Mouse (Mus musculus) kidney, postnatal 10 days (tissue): ENCODE results near the gene Gm5426.
A peak's percentile ranks its signal among the peaks of the same experiment; 100 is the strongest.
"Not testable (repeated sequence)": the region's sequence is repeated elsewhere in the genome, so short reads cannot be mapped to it uniquely, and the experiment has no call there.

ENCODE experiments used
- DNase-seq: peaks from one replicate; pipeline ENCODE4 v3.0.0; 2021; ENCODE audit warnings: mixed read lengths

The Gm5426 gene

GRCm38 (mm10) chr10:96139274-96139673, 2.9 kb downstream of the Gm5426 start:
- not testable (repeated sequence) for DNase-seq

DNA sequence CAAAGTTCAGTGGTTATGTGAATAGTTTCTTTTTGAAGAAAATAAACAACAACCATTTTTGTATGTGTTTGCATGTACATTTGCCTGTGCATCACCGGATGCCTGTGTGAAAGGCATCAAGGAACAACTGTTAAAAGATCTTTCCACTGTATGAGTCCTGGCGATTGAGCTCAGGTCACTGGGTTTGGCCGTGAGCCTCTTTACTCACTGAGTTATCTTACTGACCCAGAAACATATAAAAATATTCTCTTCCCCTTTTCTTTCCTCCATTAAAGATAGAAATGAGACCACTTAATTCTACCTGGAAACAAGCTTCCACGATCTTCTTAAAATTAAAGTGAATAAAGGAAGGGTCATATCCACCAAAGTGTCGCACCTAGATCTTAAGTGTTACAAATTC, 10.2 kb downstream of the Gm5426 start:
- no peak for DNase-seq

DNA sequence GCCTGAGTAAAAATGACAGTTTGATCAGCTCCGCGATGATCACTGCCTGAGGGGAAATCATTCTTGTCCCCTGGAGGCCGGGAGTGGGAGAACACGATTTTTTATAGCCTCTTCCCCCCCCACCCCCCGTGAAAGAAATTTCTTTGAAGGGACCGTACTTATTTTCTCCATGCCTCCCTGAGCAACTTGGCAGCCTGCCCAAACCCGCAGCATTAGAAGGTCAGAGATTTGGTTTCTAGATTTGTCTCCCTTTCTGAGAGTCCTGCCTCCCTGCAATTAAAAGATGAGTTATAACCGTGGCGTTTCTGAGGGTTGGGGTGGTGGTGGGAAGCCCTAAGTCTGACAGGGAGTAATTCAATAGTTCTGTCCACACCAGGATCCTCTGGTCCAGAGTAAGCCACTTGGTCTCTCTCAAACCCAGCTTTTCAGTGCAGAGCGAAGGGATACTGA, 11.9 kb downstream of the Gm5426 start:
- DNase-seq, result peak; percentile 88

GRCm38 (mm10) chr10:96150401-96151116, 14.2 kb downstream of the Gm5426 start:
- peak; percentile 16 for DNase-seq

- DNase-seq, result no peak
Observed at GRCm38 (mm10) chr10:96153315-96153714, 16.9 kb downstream of the Gm5426 start.

- DNase-seq, result no peak
Observed at GRCm38 (mm10) chr10:96162975-96163706, 26.7 kb downstream of the Gm5426 start.

DNA sequence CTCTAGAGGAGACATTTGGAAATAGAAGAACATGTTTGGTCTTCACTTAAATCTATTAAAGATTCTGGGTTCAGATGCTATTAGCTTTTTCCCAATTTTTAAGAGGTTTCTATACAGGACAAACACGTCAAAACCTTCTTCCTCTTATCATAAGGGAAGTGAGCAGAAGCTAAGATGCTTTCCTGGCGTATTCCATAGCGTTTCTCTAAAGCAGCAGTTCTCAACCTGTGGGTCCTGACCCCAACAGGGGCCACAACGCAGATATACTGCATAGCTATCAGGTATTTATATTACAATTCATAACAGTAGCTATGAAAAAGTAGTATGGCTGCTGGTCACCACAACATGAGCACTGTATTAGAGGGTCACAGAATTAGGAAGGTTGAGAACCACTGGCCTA, 27.4 kb downstream of the Gm5426 start:
- DNase-seq, result no peak

DNA sequence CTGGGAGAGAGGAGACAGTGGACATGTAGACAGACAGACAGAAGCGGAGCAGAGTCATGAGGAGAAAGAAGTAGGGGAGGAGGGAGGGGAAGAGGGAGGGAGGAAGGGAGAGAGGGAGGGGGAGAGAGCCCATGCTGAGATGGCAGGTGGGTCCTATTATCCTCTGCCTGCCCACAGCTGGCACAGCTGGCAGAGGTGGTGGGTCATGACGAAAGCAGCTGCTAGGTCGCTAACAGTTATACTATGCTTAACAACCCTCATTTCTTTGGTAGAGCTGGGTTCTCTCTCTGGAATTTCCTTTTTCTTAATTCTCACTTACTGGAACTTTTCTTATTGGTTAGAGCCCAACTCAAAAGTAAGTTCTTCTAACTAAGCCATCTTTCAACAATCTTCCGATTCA, 28.9 kb downstream of the Gm5426 start:
- no peak for DNase-seq

- no peak for DNase-seq
Observed at GRCm38 (mm10) chr10:96168998-96169397, 32.6 kb downstream of the Gm5426 start.

- DNase-seq, result no peak
Observed at GRCm38 (mm10) chr10:96171546-96171945, 35.1 kb downstream of the Gm5426 start.

GRCm38 (mm10) chr10:96172964-96173363, 36.6 kb downstream of the Gm5426 start:
- DNase-seq, result no peak

GRCm38 (mm10) chr10:96173771-96174170, 37.4 kb downstream of the Gm5426 start:
- DNase-seq, result no peak

DNA sequence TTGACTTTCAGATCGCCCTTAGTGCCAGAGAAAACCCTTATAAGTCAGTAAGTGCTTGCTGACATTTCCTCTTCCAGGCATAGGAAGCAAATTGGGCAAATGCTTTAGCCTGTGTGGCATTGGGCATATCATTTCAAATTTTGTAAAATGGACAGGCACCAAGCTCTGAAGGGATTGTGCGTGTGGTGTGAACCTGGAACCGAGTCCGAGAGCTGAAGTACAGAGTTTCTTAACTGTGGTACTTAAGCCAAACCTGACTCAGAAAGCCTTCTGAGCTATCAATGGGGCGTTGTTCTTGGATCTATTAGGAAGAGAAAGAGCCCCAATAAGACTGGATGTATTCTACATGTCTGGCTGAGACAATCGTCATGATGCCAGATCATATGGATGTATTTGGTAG, 40.5 kb downstream of the Gm5426 start:
- DNase-seq, result no peak

- DNase-seq, result no peak
Observed at GRCm38 (mm10) chr10:96180554-96181397, 44.4 kb downstream of the Gm5426 start.

DNA sequence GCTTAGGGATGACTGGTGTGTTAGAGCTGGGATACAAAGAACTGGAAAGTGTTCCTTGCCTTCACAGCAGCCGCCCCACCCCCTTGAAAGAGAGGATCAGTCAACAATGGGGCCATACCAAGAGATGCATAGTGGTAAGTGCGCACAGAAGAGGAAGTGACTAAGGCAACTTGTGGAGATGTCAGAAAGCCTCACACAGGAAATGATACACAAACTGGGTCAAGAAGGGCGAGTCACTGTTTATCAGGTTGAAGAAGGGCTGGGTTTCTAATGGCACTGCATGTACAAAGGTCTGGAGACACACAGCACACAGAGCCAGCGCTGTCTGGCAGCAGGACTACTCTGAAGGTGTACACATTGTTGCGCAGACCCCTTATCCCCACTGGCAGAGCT, 45.0 kb downstream of the Gm5426 start:
- no peak for DNase-seq

GRCm38 (mm10) chr10:96181883-96182628, 45.7 kb downstream of the Gm5426 start:
- DNase-seq, result no peak

- no peak for DNase-seq
Observed at GRCm38 (mm10) chr10:96185026-96185425, 48.6 kb downstream of the Gm5426 start.

- DNase-seq, result no peak
Observed at GRCm38 (mm10) chr10:96185601-96186000, 49.2 kb downstream of the Gm5426 start.
